Mouse (Mus musculus): ENCODE results near the gene Treml4. TPM values are rescaled to one million over a fixed set of nuclear protein-coding genes. Genes with fewer than 3 reads are reported as not detected.

Treml4 gene
- polyA plus RNA-seq, 1 experiment = 1.7 TPM

GRCm38 (mm10) chr17:48272598-48272997, 8.5 kb downstream of the Treml4 start:
- WGBS = 35% methylated on average over 4 of the region's 4 CpGs
- H3K36me3 ChIP-seq (ENCODE audit: control insufficient read depth, insufficient read depth, low read length) = no peaks in the 10 kb centered on the region
- no peaks in the 10 kb centered on the region for H3K27me3 ChIP-seq (ENCODE audit: control insufficient read depth, insufficient read depth, low read length)
- TF ChIP-seq CTCF (IDR thresholded peaks at IDR 0.05; ENCODE audit: extremely low read depth, insufficient read length, insufficient replicate concordance, low read depth, low read length) (no peak), POLR2A (IDR thresholded peaks at IDR 0.05; ENCODE audit: low read depth, low read length) (no peak)
- no peak overlapping the region for H3K4me3 ChIP-seq (ENCODE audit: low read depth, low read length)
- H3K4me1 ChIP-seq (ENCODE audit: control insufficient read depth, insufficient read depth, insufficient read length, low read length) = peaks cover 10% of the 10 kb centered on the region; the same call in 1 of the 2 replicates
- no peak overlapping the region for H3K27ac ChIP-seq (ENCODE audit: insufficient read depth, low read depth, low read length)

GRCm38 (mm10) chr17:48274098-48274497, 10.0 kb downstream of the Treml4 start:
- Histone ChIP-seq H3K4me1 (ENCODE audit: control insufficient read depth, insufficient read depth, insufficient read length, low read length) (peaks cover 9% of the 10 kb centered on the region; the same call in 1 of the 2 replicates), H3K27ac (ENCODE audit: insufficient read depth, low read depth, low read length) (no peak overlapping the region), H3K27me3 (ENCODE audit: control insufficient read depth, insufficient read depth, low read length) (no peaks in the 10 kb centered on the region), H3K36me3 (ENCODE audit: control insufficient read depth, insufficient read depth, low read length) (no peaks in the 10 kb centered on the region), H3K4me3 (ENCODE audit: low read depth, low read length) (no peak overlapping the region)
- TF ChIP-seq CTCF (IDR thresholded peaks at IDR 0.05; ENCODE audit: extremely low read depth, insufficient read length, insufficient replicate concordance, low read depth, low read length) (no peak), POLR2A (IDR thresholded peaks at IDR 0.05; ENCODE audit: low read depth, low read length) (no peak)
- 83% methylated on average over 4 of the region's 4 CpGs for WGBS

- H3K4me1 ChIP-seq (ENCODE audit: control insufficient read depth, insufficient read depth, insufficient read length, low read length) = peaks cover 9% of the 10 kb centered on the region; the same call in 1 of the 2 replicates
- H3K36me3 ChIP-seq (ENCODE audit: control insufficient read depth, insufficient read depth, low read length) = no peaks in the 10 kb centered on the region
- H3K27ac ChIP-seq (ENCODE audit: insufficient read depth, low read depth, low read length) = no peak overlapping the region
- no peak overlapping the region for H3K4me3 ChIP-seq (ENCODE audit: low read depth, low read length)
- H3K27me3 ChIP-seq (ENCODE audit: control insufficient read depth, insufficient read depth, low read length) = no peaks in the 10 kb centered on the region
- TF ChIP-seq POLR2A (IDR thresholded peaks at IDR 0.05; ENCODE audit: low read depth, low read length) = no peak
- peak; percentile 47; the same call in 1 of the 2 replicates for TF ChIP-seq CTCF (IDR thresholded peaks at IDR 0.05; ENCODE audit: extremely low read depth, insufficient read length, insufficient replicate concordance, low read depth, low read length)
- WGBS = 37% methylated on average over 6 of the region's 6 CpGs
Measured at GRCm38 (mm10) chr17:48274885-48275284, 10.8 kb downstream of the Treml4 start.

- 56% methylated on average over 7 of the region's 7 CpGs for WGBS
- no peaks in the 10 kb centered on the region for H3K27me3 ChIP-seq (ENCODE audit: control insufficient read depth, insufficient read depth, low read length)
- H3K36me3 ChIP-seq (ENCODE audit: control insufficient read depth, insufficient read depth, low read length) = no peaks in the 10 kb centered on the region
- no peak for TF ChIP-seq CTCF (IDR thresholded peaks at IDR 0.05; ENCODE audit: extremely low read depth, insufficient read length, insufficient replicate concordance, low read depth, low read length)
- no peak for TF ChIP-seq POLR2A (IDR thresholded peaks at IDR 0.05; ENCODE audit: low read depth, low read length)
- peaks cover 9% of the 10 kb centered on the region; the same call in 1 of the 2 replicates for H3K4me1 ChIP-seq (ENCODE audit: control insufficient read depth, insufficient read depth, insufficient read length, low read length)
- H3K27ac ChIP-seq (ENCODE audit: insufficient read depth, low read depth, low read length) = no peak overlapping the region
- no peak overlapping the region for H3K4me3 ChIP-seq (ENCODE audit: low read depth, low read length)
Measured at GRCm38 (mm10) chr17:48275736-48276135, 11.6 kb downstream of the Treml4 start.

GRCm38 (mm10) chr17:48278381-48278780, 14.3 kb downstream of the Treml4 start:
- Histone ChIP-seq H3K4me3 (ENCODE audit: low read depth, low read length) (no peak overlapping the region), H3K4me1 (ENCODE audit: control insufficient read depth, insufficient read depth, insufficient read length, low read length) (no peaks in the 10 kb centered on the region), H3K27ac (ENCODE audit: insufficient read depth, low read depth, low read length) (no peak overlapping the region), H3K27me3 (ENCODE audit: control insufficient read depth, insufficient read depth, low read length) (no peaks in the 10 kb centered on the region), H3K36me3 (ENCODE audit: control insufficient read depth, insufficient read depth, low read length) (no peaks in the 10 kb centered on the region)
- TF ChIP-seq POLR2A (IDR thresholded peaks at IDR 0.05; ENCODE audit: low read depth, low read length) = no peak
- TF ChIP-seq CTCF (IDR thresholded peaks at IDR 0.05; ENCODE audit: extremely low read depth, insufficient read length, insufficient replicate concordance, low read depth, low read length) = no peak

GRCm38 (mm10) chr17:48279002-48279401, 14.9 kb downstream of the Treml4 start:
- no peaks in the 10 kb centered on the region for H3K36me3 ChIP-seq (ENCODE audit: control insufficient read depth, insufficient read depth, low read length)
- TF ChIP-seq POLR2A (IDR thresholded peaks at IDR 0.05; ENCODE audit: low read depth, low read length) (no peak), CTCF (IDR thresholded peaks at IDR 0.05; ENCODE audit: extremely low read depth, insufficient read length, insufficient replicate concordance, low read depth, low read length) (no peak)
- H3K27me3 ChIP-seq (ENCODE audit: control insufficient read depth, insufficient read depth, low read length) = no peaks in the 10 kb centered on the region
- no peak overlapping the region for H3K27ac ChIP-seq (ENCODE audit: insufficient read depth, low read depth, low read length)
- H3K4me1 ChIP-seq (ENCODE audit: control insufficient read depth, insufficient read depth, insufficient read length, low read length) = no peaks in the 10 kb centered on the region
- WGBS = 85% methylated on average over 4 of the region's 4 CpGs
- H3K4me3 ChIP-seq (ENCODE audit: low read depth, low read length) = no peak overlapping the region

GRCm38 (mm10) chr17:48280943-48281738, 17.0 kb downstream of the Treml4 start:
- Histone ChIP-seq H3K27ac (ENCODE audit: insufficient read depth, low read depth, low read length) (no peak overlapping the region), H3K4me1 (ENCODE audit: control insufficient read depth, insufficient read depth, insufficient read length, low read length) (no peaks in the 10 kb centered on the region), H3K27me3 (ENCODE audit: control insufficient read depth, insufficient read depth, low read length) (no peaks in the 10 kb centered on the region), H3K4me3 (ENCODE audit: low read depth, low read length) (no peak overlapping the region), H3K36me3 (ENCODE audit: control insufficient read depth, insufficient read depth, low read length) (no peaks in the 10 kb centered on the region)
- TF ChIP-seq POLR2A (IDR thresholded peaks at IDR 0.05; ENCODE audit: low read depth, low read length) (no peak), CTCF (IDR thresholded peaks at IDR 0.05; ENCODE audit: extremely low read depth, insufficient read length, insufficient replicate concordance, low read depth, low read length) (no peak)
- 43% methylated on average over 18 of the region's 18 CpGs for WGBS
